Mouse (Mus musculus) heart, adult 8-10 months (tissue): Measurements from ENCODE around the gene Wipf3. TPM values are rescaled to one million over a fixed set of nuclear protein-coding genes. Genes with fewer than 3 reads are reported as not detected.

Experiments
- DNase-seq: peaks from one replicate; pipeline ENCODE4 v3.0.0; 2022; ENCODE audit warnings: low spot score
- total RNA-seq, 4 experiments: library from RNA; stranded (reverse); gene quantifications; 2 replicates each; pipeline ENCODE4 v1.2.4; 2022

The Wipf3 gene
- total RNA-seq, 4 experiments from 2014 or later = 28.5 to 45.5 (median 37.8) TPM

DNA sequence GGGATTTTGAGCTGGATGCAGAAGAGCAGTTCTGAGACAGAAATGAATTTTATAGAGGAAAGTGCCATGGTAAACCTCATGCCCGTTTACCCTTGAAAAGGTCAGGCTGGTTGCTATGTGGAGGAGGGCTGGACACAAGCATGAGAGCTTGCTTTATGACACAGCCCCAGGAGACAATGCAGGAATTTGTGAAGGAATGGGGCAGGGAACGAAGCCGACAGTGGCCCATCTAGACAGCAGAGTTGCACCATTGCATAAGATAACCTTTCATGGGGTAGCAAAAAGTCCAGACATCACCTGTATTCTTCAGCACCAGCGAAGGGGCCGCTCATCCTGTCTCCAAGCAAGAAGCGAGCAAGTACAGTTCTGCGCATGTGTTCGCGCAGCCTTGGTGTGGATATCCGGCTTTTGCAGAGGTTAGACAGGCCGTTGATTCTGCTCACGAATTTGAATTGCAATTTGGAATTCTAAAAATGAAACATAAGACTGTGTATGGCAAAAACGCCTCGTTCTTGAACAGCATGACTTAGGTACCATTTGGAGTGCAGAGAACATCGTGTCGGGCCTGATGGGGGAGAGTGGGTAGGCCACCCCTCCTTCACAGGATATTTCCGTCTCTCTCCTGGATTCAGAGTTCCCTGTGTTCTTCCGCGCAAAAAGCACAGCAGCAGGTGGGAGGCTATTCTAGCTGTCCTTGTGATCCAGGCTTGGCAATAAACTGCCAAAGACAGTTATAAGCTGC lies 46.7 kb downstream of the Wipf3 start:
- no peak for DNase-seq

DNA sequence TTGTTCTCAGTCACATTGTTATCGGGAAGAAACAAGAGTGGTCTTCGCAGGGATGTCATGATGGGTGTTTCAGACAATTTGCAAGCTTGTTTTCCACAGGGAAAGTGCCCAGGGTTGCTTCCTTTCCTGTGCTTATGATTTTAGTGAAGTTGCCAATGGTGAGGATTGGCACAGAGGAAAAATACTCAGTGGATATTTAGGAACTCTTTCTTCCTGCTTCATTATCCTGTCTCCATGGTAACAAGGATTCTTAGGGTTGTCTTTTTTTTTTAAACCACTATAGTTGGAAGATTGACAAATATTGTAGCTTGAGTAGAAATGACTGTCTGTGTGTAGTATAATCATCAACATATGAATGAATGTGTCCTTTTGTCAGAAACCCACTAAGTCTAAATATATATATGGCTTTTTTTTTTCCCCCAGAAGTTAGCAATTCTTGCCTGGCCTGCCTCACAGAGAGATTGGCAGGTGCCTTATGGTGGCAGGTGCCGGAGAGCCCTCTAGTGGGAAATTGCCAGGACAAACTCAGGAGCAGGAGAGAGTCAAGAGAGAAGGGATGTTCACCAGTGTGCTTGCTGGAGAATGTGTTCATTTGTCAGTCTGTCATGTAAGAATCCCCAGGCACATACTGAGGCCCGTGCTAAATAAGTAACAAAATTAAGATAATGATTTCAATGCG lies 49.4 kb downstream of the Wipf3 start:
- no peak for DNase-seq

DNA sequence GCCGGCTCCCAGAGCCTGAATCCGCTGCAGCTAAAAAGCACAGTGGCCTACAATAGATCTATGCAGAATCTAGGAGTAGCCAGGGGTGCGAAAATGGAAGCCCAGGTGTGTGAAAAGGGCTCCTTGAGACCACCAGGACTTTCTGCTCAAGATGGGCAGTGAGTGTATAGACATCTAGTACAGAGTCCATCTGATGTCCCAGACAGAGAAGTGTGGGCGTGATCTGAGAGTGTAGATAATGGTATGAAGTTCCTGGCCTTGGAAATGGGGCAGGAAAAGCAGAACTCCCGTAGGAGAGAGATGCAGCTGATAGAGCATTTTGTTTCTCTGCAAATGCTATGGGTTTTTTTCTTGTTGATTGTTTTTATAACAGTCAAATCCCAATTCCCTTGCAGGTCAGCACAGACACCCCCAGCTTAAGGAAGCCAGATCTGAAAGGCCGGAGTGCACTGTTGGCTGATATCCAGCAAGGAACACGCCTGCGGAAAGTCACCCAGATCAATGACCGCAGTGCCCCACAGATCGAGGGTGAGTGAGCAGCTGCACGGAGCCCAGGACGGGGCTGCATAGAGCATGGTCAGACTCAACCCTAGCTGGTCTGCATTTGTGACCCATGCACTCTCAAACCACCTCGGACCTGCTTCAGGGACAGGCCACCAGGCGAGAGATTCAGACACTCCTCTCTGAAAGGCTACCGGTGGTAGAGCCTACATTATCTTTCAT lies 52.1 kb downstream of the Wipf3 start:
- no peak for DNase-seq

DNA sequence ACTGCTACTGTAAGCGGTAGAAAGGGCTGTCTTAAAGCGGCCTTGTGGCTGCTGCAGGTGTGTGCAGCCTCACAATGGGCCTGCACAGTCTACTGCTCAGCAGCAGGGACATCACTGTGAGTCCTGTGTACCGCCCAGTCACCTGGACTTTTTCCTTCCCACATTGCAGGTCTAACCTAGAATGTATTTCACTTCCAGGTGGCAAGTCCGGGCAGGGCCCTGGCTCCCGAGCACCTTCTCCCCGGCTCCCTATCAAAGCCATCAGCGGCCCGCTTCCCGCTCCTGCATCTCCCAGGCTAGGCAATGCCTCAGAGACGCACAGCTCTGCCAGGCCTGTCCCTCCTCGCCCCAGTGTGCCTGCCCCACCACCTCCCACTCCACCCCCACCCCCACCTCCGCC lies 55.6 kb downstream of the Wipf3 start:
- no peak for DNase-seq

DNA sequence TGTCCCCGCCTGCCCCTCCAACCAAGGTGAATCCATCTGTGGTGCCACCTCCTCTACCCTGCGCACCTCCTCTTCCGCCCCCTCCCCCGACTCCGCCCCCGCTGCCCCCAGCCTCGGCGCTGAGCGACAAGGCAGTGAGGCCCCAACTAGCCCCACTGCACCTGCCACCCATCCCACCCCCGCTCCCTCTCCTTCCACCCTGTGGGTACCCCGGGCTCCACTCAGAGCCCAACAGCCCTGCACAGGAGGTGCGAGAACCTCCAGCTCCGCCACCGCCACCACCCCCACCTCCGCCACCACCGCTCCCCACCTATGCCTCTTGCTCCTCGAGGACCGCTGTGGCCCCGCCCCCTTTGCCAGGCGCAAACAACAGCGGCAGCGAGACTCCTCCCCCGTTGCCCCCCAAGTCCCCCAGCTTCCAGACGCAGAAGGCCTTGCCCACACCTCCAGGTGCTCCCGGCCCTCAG lies 56.1 kb downstream of the Wipf3 start:
- DNase-seq = no peak

DNA sequence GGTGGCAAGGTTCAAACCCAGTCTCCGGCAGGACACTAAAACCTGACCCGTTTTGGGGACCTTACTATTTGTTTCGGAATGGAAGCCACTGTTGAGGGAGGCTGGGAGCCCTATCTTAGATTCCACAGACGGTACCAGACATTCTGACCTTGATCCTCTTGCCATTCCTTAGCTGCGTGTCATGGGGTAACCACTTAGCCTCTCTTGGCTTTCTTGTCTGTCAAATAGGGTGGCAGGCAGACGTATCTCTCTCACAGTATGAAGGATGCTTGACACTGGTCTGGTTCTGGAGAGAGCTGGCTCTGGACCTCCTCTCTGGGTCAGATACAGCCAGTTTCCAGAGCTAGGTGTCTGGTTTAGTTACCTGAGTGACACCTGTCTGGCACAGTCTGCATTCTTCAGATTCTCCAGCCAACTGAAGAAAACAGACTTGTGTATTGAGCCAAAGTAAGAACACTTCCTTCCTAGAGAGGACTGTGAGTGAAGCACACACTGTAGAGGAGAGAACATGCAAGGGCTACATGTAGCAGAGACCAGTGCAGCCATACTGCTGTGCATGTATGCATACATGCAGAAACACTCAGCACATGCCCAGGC lies 56.7 kb downstream of the Wipf3 start:
- no peak for DNase-seq

DNA sequence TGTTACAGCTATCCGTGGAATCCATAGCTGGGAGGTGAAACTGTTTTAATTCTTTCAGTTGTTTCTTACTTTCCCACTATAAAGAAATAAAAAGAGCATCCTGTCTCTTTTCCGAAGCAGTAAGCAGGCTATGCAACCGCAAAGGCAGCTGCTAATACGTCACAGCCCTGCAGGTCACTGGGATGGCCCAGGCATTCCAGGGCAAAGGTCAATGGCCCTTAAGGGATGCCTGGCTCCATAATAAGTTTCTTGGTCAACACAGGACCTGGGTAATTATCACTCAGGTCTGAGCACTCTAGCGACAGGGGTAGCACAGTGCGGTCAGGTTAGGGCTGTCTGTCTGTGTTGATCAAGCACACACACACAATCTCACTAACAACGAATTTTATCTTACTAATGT lies 61.7 kb downstream of the Wipf3 start:
- DNase-seq = no peak

DNA sequence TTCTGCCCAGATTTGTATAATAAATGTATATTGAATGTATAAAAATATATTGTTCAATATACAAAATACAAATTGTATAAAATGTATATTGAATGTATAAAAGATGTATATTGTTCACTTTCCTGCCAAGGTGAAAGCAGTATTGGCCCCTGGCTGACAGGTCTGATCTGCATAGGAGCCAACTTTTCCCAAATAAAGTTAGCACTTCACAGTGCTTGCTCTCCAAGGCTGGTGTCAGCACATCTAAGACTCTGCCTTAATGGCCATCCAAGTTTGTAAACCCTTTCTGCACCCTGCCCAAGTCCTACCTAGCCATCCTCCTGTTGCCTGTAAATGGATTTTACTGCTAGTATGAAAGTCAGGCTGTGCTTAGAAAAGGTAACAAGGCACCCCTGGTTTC lies 64.7 kb downstream of the Wipf3 start:
- no peak for DNase-seq

DNA sequence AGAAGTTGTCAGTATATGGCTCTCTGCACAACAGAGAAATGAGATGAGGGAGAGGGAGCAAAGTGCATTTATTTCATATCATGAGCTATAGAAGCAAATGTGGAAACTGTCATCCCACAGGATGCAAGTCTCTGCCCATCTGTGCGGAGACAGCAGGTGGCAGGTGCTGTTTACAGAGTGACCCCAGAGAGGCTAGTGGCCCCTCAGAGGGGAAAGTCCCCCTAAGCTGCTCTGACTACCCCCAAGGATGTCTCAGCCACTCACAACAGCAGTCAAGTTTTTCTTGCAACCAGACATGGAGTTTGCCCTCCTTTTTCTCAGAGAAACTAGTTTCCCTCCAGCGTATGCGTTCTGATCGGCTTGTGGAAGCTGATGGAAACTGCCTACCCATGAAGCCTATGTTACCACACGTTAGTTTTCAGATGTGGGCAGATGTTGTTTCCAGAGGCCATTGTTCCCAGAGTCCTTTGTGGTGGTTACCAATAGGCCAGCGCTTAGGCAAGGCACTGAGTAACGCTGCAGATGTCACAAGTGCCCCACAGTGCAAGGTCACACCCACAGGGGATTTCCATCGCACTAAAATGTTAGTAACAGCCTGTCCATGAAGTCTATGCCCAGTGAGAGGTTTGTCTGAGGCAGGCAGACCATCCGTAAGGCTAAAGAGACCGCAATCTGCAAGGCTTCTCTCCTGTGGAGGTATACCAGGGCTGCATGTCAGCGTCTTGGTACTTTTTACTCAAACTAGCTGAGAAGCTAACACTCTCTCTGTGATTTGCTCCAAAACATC lies 65.4 kb downstream of the Wipf3 start:
- no peak for DNase-seq

DNA sequence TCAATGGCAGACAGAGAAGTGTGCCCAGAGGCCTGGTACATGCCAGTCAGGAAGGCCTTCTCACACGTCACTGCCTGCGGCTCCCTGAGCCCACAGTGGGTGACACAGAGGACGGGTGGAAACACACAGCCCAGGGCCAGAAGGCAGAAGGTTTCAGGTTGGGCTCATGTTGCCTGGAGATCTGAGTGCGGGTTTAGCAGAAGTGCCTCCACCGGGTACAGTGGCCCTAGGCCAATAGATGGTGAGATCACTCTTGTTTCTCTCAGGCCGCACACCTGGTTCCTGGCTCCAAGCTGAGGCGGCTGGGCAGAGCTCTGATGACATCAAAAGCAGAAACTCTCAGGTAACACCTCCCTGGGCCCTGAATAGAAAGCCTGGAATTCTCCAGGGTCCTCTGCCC lies 66.8 kb downstream of the Wipf3 start:
- DNase-seq = no peak

DNA sequence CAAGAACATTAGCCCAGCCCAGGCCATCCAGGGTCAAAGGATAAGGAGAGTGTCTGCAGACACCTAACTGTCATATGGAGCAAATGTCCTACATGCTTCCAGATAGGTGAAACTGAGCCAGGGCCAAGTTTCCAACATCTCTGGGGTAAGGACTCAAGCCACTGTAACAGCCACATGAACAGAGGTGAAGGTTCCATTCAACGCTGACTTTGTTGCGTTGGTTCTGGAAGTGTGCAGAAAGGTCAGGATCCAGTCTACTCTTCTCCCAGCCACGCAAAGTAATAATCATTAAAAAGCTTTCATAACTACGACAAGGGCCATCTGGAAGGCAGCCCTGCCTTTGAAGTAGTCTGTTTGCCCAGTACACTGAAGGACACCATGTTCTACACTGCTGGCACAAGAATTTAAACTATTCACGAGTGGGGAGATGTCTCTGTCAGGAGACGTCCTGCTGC lies 73.3 kb downstream of the Wipf3 start:
- peak; percentile 50 for DNase-seq

DNA sequence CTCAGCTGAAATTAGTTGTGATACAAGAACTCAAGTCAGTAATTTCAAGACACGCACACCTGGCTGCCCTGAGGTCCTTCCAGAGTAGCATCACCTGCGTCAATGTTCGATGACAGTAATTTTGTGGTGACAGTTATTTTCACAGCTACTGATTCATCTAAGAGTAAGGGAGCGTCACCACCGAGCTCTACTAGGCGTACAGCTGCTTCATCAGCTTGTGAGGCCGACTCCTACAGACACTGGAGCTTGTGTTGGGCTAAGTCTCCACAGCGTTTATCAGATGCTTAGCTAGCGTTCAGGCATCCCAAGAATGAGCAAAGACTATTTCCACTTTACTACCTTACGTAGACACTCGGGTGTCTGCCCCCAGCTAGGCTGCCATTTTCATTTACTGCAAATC lies 76.9 kb downstream of the Wipf3 start:
- DNase-seq = no peak

DNA sequence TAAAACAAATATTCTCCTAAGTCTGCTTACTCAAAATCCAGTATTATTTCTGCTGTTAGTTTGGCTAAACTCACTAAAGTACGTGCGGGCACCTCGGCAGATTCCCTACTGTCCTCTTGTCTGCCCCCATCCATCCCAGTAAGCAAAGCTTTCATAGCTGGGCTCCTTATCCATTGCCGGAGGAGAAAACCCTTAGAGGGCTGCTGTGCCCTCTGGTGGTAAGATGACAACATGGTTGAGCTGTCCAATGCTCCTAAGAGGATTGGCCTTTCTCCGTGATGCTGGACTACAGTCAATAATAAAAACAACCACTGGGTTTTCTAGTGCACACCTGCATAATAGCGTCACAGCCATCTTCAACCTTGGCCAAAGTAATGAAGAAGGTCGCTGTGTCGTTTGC lies 77.6 kb downstream of the Wipf3 start:
- DNase-seq = peak; percentile 43

DNA sequence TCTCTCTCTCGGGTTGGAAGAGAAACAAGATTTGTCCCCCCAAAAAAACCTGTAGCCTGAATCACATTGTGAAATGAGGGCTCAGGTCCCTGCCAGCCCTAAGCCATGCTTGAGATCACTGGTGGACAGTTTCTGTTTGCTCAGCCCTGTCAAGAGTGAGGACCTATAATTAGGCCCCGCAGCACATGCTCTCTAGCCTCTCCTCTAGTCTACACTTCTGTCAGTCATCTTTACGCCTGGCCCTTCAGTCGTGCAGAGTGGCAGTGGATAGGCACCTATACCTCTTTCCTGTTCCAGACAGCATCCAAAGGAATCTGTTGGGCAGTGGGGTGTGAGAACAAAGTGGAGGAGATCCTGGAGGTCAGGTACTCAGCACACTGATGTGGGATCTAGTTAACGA lies 78.4 kb downstream of the Wipf3 start:
- DNase-seq = no peak

DNA sequence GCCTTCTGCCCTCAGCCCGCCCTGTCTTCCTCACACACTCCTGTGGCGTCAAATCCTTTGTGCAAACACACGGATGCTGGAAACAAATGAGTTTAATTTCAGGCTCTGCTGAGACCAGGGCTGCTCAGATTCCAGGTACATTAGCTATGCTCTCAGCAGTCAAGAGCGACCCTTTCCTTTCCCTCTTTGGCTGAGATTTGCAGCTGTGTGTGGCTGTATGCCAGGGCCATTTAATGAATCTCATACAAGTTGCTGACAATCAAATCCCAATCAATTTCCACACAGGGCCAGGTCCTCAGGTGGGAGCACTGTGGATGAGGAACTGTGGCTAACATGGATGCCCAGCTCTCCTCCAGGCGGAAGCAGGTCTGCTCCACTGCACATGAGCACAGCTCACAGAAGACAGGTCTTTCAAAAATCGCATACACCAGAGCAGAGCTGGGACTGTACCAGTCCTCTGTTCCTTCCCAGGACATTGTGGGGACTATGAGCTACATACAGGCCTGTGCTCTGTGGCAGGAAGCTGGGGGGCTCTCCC lies 78.9 kb downstream of the Wipf3 start:
- DNase-seq = no peak

DNA sequence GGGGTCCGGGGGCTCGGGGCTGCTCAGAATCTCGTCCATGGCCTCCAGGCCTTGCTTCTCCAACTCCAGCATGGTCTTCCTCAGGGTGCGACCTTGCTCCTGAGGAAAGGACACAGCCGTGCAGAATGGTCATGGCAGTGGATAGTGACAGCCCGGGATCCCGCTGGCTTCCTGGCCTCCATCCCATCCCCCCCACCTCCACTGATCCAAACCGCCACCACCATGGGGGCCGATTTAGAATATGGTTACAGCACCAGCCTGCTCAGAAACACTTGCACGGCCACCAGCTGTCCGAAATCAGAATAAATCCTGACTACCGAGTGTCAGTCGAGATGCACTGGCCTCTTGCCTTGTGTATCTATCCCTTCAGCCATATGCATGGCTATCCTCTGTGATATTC lies 79.9 kb downstream of the Wipf3 start:
- no peak for DNase-seq

DNA sequence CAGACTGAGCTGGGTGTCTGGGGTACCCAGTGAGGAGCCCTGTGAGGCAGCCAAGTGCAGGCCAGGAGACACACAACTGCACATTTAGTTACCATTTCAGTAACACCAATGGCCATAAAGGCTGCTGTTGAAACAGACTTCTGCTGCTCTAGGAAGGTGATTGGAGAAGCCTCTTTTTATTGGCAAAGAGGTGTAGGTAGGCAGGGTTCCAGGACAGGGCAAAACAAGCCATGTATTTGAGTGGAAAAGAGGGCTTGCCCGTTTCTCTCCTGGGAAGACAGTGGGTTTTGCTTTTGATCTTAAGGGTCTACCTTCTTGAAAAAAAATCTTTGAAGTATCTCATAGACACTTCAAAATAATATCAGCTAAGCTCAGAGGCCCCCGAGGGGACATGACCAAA lies 82.9 kb downstream of the Wipf3 start:
- DNase-seq = no peak

DNA sequence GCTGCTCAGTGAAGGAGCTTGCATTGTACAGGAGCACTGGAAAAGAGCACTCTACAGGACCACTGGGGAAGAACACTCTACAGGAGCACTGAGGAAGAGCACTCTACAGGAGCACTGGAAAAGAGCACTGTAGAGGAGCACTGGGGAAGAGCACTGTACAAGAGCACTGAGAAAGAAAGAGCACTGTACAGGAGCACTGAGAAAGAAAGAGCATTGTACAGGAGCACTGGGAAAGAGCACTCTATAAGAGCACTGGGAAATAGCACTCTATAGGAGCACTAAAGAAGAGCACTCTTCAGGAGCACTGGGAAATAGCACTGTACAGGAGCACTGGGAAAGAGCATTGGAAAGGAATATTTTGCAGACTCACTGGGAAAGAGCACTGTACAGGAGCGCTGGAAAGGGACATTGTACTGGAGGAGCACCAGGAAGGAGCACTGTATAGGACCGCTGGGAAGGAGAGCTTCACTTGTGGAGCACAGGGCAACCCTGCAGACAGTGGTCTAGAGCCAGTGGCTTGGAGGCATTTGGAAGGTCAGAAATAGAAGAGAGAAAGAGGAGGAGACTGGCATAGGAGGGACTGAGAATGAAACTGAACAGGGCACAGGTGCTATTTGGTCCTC lies 87.2 kb downstream of the Wipf3 start:
- DNase-seq = no peak

DNA sequence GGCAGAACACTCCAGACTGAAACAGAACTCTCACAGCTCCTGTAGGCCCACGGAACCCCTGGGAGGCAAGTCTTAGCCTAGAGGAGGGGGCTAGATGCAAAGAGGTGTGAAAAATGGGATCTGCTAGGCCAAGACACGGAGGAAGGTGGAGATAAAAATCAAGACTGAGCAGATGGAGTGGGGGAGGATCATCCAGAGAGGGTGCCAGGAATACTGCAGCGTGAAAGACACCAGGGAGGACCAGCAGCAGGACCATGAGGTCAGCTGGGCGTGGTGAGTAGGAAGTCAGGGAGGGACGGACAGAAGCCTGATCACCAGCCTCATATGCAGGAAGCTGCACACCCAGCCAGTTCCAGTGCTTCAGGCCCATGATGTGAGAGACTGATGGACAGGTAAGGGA lies 89.4 kb downstream of the Wipf3 start:
- no peak for DNase-seq

DNA sequence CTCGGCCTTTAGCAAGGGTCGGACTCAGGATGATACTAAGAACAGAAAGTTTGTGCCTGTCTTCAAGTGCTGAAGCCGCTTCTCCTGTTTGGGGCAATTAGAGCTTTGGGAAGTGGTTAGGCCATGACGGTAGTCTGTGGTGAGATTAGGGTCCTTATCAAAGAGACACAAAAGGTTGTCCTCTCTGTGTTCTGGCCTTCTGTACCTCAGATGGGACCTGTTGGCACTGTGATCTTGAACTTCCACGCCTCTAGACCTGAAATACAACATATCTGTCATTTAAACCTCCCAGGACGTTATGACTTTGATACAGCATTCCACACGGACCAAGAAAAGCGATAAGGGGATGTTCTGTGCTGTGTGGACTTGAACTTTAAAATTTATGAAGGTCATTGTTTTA lies 99.3 kb downstream of the Wipf3 start:
- no peak for DNase-seq

DNA sequence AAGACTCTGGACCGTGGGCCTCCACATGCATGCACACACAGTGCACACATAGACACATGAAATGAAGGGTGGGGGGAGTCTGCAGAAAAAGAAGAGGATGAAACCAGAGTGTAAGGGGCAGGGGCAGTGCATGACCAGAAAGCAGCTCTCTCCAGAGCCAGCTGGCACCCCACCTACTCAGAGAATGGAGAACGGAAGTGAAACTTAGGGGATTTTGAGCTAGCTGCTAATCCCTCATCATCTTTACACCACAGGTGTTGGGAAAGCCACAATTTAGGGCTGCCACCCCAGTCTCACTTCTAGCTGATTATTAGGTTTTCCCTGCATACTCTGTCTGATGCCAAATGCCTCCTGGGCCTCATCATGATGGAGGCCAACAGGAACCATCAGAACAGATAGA lies 100.8 kb downstream of the Wipf3 start:
- DNase-seq = no peak
